Mouse (Mus musculus) MEL-GATA-1-ER (cell line): ENCODE results near the gene Selenot.

ENCODE experiments used
- DNase-seq: peaks from one replicate; pipeline ENCODE4 v3.0.0-alpha.2; 2012; ENCODE audit warnings: low read depth; ENCODE audit errors: extremely low read depth

Selenot gene

DNA sequence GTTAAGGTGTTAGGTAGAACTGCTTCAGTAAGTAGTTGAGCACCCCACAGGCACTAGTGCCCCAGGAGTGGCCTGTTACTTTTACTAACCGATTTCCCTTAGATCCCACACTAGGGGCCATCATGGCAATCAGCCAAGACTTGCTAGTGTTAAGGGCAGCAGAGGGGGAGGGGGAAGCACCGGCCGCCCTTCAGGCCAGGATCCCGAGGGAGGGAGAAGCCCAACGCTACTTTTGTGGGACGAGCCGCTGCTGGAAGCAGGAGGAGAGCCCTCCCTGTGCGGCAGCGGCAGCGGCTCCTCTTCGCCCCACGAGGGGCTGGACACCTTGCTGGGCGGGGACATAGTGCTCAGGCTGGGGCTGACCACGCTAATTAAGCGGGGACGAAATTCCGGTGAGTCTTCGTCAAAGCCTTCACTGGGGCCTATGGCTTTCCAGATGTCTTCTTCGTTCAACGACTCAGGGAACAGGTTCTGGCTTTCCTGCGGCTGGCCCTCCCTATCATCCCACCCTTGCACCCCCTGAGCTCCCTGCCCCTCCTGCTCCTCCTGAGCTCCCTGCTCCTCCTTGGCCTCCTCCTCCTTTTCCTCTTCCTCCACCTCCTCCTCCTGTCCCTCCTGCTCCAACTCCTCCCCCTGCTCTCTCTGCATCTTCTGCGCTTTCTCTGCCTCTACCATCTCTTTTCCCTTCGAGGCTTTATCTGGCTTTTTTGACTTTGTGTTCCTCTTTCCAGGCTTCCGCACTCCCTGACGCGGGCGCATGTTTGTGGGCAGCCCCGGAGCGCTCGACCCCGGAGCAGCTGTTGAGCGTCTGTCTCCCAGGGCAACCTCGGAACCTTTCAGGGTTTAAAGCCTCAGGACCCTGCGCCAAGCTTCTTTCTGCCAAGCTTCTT lies 60.2 kb downstream of the Selenot start, which contains the start of gene Erich6:
TSS of gene Erich6 (minus strand) at position 802 of the 890 bp plus-strand sequence.
- peak; percentile 79 for DNase-seq
